Mouse (Mus musculus) CH12.LX (cell line): ENCODE data around the gene Cyp27a1. TPM values are rescaled to one million over a fixed set of nuclear protein-coding genes. Genes with fewer than 3 reads are reported as not detected.

Experiments
- DNase-seq: peaks from one replicate; pipeline ENCODE4 v3.0.0-alpha.2; 2013; ENCODE audit errors: extremely low read depth
- H3K27ac ChIP-seq: 2 replicates; pipeline ENCODE4 v1.5.1; 2012; ENCODE audit warnings: low read depth, mild to moderate bottlenecking, control low read depth, moderate library complexity; ENCODE audit not compliant: insufficient read depth
- H3K27me3 ChIP-seq: replicated peaks from 2 replicates; pipeline ENCODE3; 2012; ENCODE audit warnings: inconsistent platforms
- H3K36me3 ChIP-seq, 2 experiments: replicated peaks in 1 of 2; 2 replicates each; pipeline versions ENCODE3 to v1.6.1; 2012; ENCODE audit warnings: inconsistent platforms in 1 of 2, low read length in 1 of 2, mild to moderate bottlenecking in 1 of 2, mixed read lengths in 1 of 2, moderate library complexity in 1 of 2; ENCODE audit not compliant: control insufficient read depth in 1 of 2, insufficient read depth in 1 of 2
- H3K4me1 ChIP-seq, 2 experiments: 2 replicates each; pipeline ENCODE4 v1.6.1; 2012; ENCODE audit warnings: inconsistent platforms in 1 of 2, moderate library complexity in 1 of 2; ENCODE audit not compliant: insufficient read depth in 2 of 2, control insufficient read depth in 1 of 2
- H3K4me2 ChIP-seq: 2 replicates; pipeline ENCODE4 v1.6.1; 2012; ENCODE audit warnings: low read depth, mild to moderate bottlenecking, control low read depth; ENCODE audit not compliant: poor library complexity, insufficient read depth, severe bottlenecking
- H3K4me3 ChIP-seq, 3 experiments: fragments of 150-350 bp in 1 of 3; sonication (generic) in 1 of 3; replicated peaks in 1 of 3; 2 replicates each; pipeline versions ENCODE3 to v1.5.1; 2011 to 2012; ENCODE audit warnings: low read depth in 2 of 3, low read length in 2 of 3, mild to moderate bottlenecking in 2 of 3, moderate library complexity in 2 of 3, control low read depth in 1 of 3, improper control_type of control experiment in 1 of 3, inconsistent platforms in 1 of 3, mixed read lengths in 1 of 3; ENCODE audit not compliant: poor library complexity in 1 of 3
- H3K79me2 ChIP-seq: replicated peaks from 2 replicates; pipeline ENCODE4 v1.6.1; 2012; ENCODE audit warnings: mild to moderate bottlenecking, moderate library complexity; ENCODE audit not compliant: control insufficient read depth, poor library complexity, insufficient read depth, severe bottlenecking; ENCODE audit errors: extremely low read depth
- H3K9ac ChIP-seq: 2 replicates; pipeline ENCODE4 v1.6.1; 2012; ENCODE audit warnings: low read depth, mild to moderate bottlenecking, control low read depth, moderate library complexity; ENCODE audit not compliant: insufficient read depth
- H3K9me3 ChIP-seq: replicated peaks from 2 replicates; pipeline ENCODE3; 2012; ENCODE audit warnings: low read length, inconsistent platforms, mixed read lengths
- CHD1 ChIP-seq: IDR thresholded peaks from 2 replicates; pipeline ENCODE4 v1.6.1; 2012; ENCODE audit warnings: low read depth, low read length, improper control_type of control experiment, inconsistent platforms
- CHD2 ChIP-seq: IDR thresholded peaks from 2 replicates; pipeline ENCODE4 v1.6.1; 2011; ENCODE audit warnings: low read length, improper control_type of control experiment
- CTCF ChIP-seq, 2 experiments: IDR thresholded peaks in 1 of 2; conservative IDR thresholded peaks in 1 of 2; 2 replicates each; pipeline ENCODE4 v1.5.1; 2011 to 2012; ENCODE audit warnings: low read depth in 2 of 2, low read length in 2 of 2, improper control_type of control experiment in 1 of 2, inconsistent platforms in 1 of 2, mild to moderate bottlenecking in 1 of 2, moderate library complexity in 1 of 2
- GABPA ChIP-seq: IDR thresholded peaks from 2 replicates; pipeline ENCODE4 v1.6.1; 2012; ENCODE audit warnings: low read depth, low read length, improper control_type of control experiment, inconsistent platforms; ENCODE audit not compliant: insufficient replicate concordance
- HCFC1 ChIP-seq: IDR thresholded peaks from 2 replicates; pipeline ENCODE4 v1.6.1; 2012; ENCODE audit warnings: low read depth, mild to moderate bottlenecking, inconsistent platforms, low read length, improper control_type of control experiment
- IRF4 ChIP-seq: IDR thresholded peaks from 2 replicates; pipeline ENCODE4 v1.6.1; 2014; ENCODE audit warnings: low read depth, mild to moderate bottlenecking, inconsistent platforms, low read length, improper control_type of control experiment
- JUN ChIP-seq: IDR thresholded peaks from 2 replicates; pipeline ENCODE4 v1.6.1; 2011; ENCODE audit warnings: low read depth, mild to moderate bottlenecking, low read length, improper control_type of control experiment, moderate library complexity; ENCODE audit not compliant: insufficient read depth
- JUND ChIP-seq: conservative IDR thresholded peaks from 2 replicates; pipeline ENCODE4 v1.6.1; 2011; ENCODE audit warnings: low read depth, low read length, improper control_type of control experiment
- MAX ChIP-seq: IDR thresholded peaks from 2 replicates; pipeline ENCODE4 v1.6.1; 2011; ENCODE audit warnings: low read length, improper control_type of control experiment
- MXI1 ChIP-seq: IDR thresholded peaks from 2 replicates; pipeline ENCODE4 v1.6.1; 2011; ENCODE audit warnings: mild to moderate bottlenecking, low read depth, low read length, improper control_type of control experiment
- RAD21 ChIP-seq: IDR thresholded peaks from 2 replicates; pipeline ENCODE4 v1.6.1; 2011; ENCODE audit warnings: low read depth, mild to moderate bottlenecking, low read length, improper control_type of control experiment, moderate library complexity
- TBP ChIP-seq: conservative IDR thresholded peaks from 2 replicates; pipeline ENCODE4 v1.6.1; 2011; ENCODE audit warnings: low read depth, low read length, improper control_type of control experiment
- TCF12 ChIP-seq: IDR thresholded peaks from 2 replicates; pipeline ENCODE4 v1.6.1; 2014; ENCODE audit warnings: low read depth, mild to moderate bottlenecking, inconsistent platforms, low read length, improper control_type of control experiment
- USF2 ChIP-seq: conservative IDR thresholded peaks from 2 replicates; pipeline ENCODE4 v1.6.1; 2011; ENCODE audit warnings: low read depth, low read length, improper control_type of control experiment
- ZKSCAN1 ChIP-seq: IDR thresholded peaks from 2 replicates; pipeline ENCODE4 v1.6.1; 2012; ENCODE audit warnings: low read depth, inconsistent platforms, low read length, improper control_type of control experiment, borderline replicate concordance
- ZMIZ1 ChIP-seq: IDR thresholded peaks from 2 replicates; pipeline ENCODE4 v1.6.1; 2012; ENCODE audit warnings: low read depth, mild to moderate bottlenecking, inconsistent platforms, low read length, improper control_type of control experiment
- ZNF384 ChIP-seq: IDR thresholded peaks from 2 replicates; pipeline ENCODE4 v1.6.1; 2012; ENCODE audit warnings: low read depth, low read length, improper control_type of control experiment, inconsistent platforms
- dilution Hi-C: fragments of 300-500 bp; cut with MboI; formaldehyde crosslinking; loops from 2 replicates; pipeline ENCODE4 v1.14.3; 2020; ENCODE audit warnings: low sequenced_read_pairs; ENCODE audit not compliant: extremely low pct_unique_long_range_greater_than_20kb, extremely low pct_ligation_motif_present
- in situ Hi-C: fragments of 300-500 bp; cut with MboI; formaldehyde crosslinking; loops from 3 replicates; pipeline ENCODE4 v1.14.3; 2019; ENCODE audit warnings: low sequenced_read_pairs, low pct_ligation_motif_present, low pct_unique_long_range_greater_than_20kb, mixed read lengths
- polyA plus RNA-seq: library from polyadenylated mRNA; unstranded; fragments of >175 nt; gene quantifications from 2 replicates; pipeline ENCODE4 v1.2.1, GENCODE M21; 2012; ENCODE audit warnings: low read depth; ENCODE audit not compliant: insufficient read length
- total RNA-seq, 2 experiments: library from RNA; depleted of rRNA; stranded (reverse); fragments of 300-350 nt in 1 of 2; fragments of >200 nt in 1 of 2; gene quantifications; 2 replicates each; pipeline ENCODE4 v1.2.3; 2012 to 2014

The Cyp27a1 gene
- total and polyA plus RNA-seq, 3 experiments, result not detected

GRCm38 (mm10) chr1:74687131-74687530 is 26.2 kb upstream of the Cyp27a1 start:
- Histone ChIP-seq H3K27me3 (no peaks in the 10 kb centered on the region), H3K4me2 (no peak overlapping the region), H3K36me3 (peaks cover 68 to 93% of the 10 kb centered on the region in 2 experiments), H3K9me3 (no peaks in the 10 kb centered on the region), H3K4me3 (no peak overlapping the region), H3K27ac (no peak overlapping the region), H3K79me2 (no peaks in the 10 kb centered on the region), H3K4me1 (no peaks in the 10 kb centered on the region), H3K9ac (no peak overlapping the region)
- dilution Hi-C loops (no loop called here), in situ Hi-C loops (no loop called here)
- no peak for DNase-seq
- TF ChIP-seq USF2 (no peak), JUN (no peak), HCFC1 (no peak), GABPA (no peak), JUND (no peak), ZMIZ1 (no peak), MAX (no peak), ZNF384 (no peak), RAD21 (no peak), TBP (no peak), CHD1 (no peak), MXI1 (no peak), CTCF (conservative IDR thresholded peaks at IDR 0.05 in 1 of 2, IDR thresholded peaks at IDR 0.05 in 1 of 2; ENCODE audit: low read depth in 2 of 2, low read length in 2 of 2) (no peak), ZKSCAN1 (no peak), TCF12 (no peak), CHD2 (no peak), IRF4 (no peak)
- TF ChIP-seq, all 38 proteins: peak for 0

- Histone ChIP-seq H3K9me3 (no peaks in the 10 kb centered on the region), H3K4me3 (no peak overlapping the region), H3K27me3 (no peaks in the 10 kb centered on the region), H3K79me2 (no peaks in the 10 kb centered on the region), H3K9ac (no peak overlapping the region), H3K36me3 (peaks cover 71 to 88% of the 10 kb centered on the region in 2 experiments), H3K4me1 (no peaks in the 10 kb centered on the region), H3K4me2 (no peak overlapping the region), H3K27ac (no peak overlapping the region)
- dilution Hi-C loops (no loop called here), in situ Hi-C loops (no loop called here)
- TF ChIP-seq CHD2, result no peak
- DNase-seq, result no peak
Measured at GRCm38 (mm10) chr1:74693891-74694583, 19.3 kb upstream of the Cyp27a1 start.
